Mouse (Mus musculus) hindbrain, embryonic 14.5 days (tissue): ENCODE results near the gene Vmn1r43. TPM values are rescaled to one million over a fixed set of nuclear protein-coding genes. Genes with fewer than 3 reads are reported as not detected.
"Not testable (repeated sequence)": the region's sequence is repeated elsewhere in the genome, so short reads cannot be mapped to it uniquely, and the experiment has no call there.

Source experiments
- ATAC-seq: fragments of 200-750 bp; cut with Nextera tagmentation; 2 replicates; pipeline ENCODE4 v1.8.0; 2017; ENCODE audit warnings: moderate number of reproducible peaks, mild to moderate bottlenecking, moderate TSS enrichment, moderate library complexity; ENCODE audit not compliant: low FRiP score
- DNase-seq: peaks from one replicate; pipeline ENCODE4 v3.0.0-alpha.2; 2015; ENCODE audit warnings: low spot score
- H3K27ac ChIP-seq: fragments of 300-500 bp; sonication (generic); 2 replicates; pipeline ENCODE4 v1.5.1; 2014; ENCODE audit warnings: mild to moderate bottlenecking, moderate library complexity
- H3K27me3 ChIP-seq: fragments of 300-500 bp; sonication (generic); 2 replicates; pipeline ENCODE4 v1.6.1; 2014; ENCODE audit warnings: mild to moderate bottlenecking, low read length, mixed read lengths; ENCODE audit not compliant: control insufficient read depth, insufficient read depth
- H3K36me3 ChIP-seq: fragments of 300-500 bp; sonication (generic); replicated peaks from 2 replicates; pipeline ENCODE4 v1.6.1; 2014; ENCODE audit not compliant: control insufficient read depth, insufficient read depth
- H3K4me1 ChIP-seq: fragments of 300-500 bp; sonication (generic); replicated peaks from 2 replicates; pipeline ENCODE4 v1.6.1; 2014; ENCODE audit warnings: antibody characterized with exemption, low read length, mixed read lengths; ENCODE audit not compliant: control insufficient read depth, insufficient read depth
- H3K4me2 ChIP-seq: fragments of 300-500 bp; sonication (generic); replicated peaks from 2 replicates; pipeline ENCODE4 v1.6.1; 2014; ENCODE audit warnings: mild to moderate bottlenecking, moderate library complexity
- H3K4me3 ChIP-seq: fragments of 300-500 bp; sonication (generic); replicated peaks from 2 replicates; pipeline ENCODE4 v1.5.1; 2014; ENCODE audit warnings: mild to moderate bottlenecking, low read length
- H3K9ac ChIP-seq: fragments of 300-500 bp; sonication (generic); 2 replicates; pipeline ENCODE4 v1.6.1; 2014
- H3K9me3 ChIP-seq: fragments of 300-500 bp; sonication (generic); 2 replicates; pipeline ENCODE4 v1.6.1; 2016; ENCODE audit warnings: low read length; ENCODE audit not compliant: control insufficient read depth
- WGBS: fragments of 180-500 bp; shearing (Covaris S2); extraction: QIAGEN DNeasy Blood & Tissue Kit; methylation state at CpG from one replicate; pipeline ENCODE4 v1.1.7; 2014; 5-methylcytosine and 5-hydroxymethylcytosine counted together
- polyA plus RNA-seq: library from polyadenylated mRNA; unstranded; fragments of >200 nt; fragmentation: Nextera tagmentation; extraction: Ambion mirVana; gene quantifications from 2 replicates; pipeline ENCODE4 v1.2.1, GENCODE M21; 2014

Vmn1r43 gene
- polyA plus RNA-seq: not detected in 2 replicates

GRCm38 (mm10) chr6:89876313-89876712 lies at the start of gene Vmn1r43, which contains the start of gene Vmn1r42:
TSS of gene Vmn1r43 (minus strand) at chr6:89876413.
TSS of gene Vmn1r42 (minus strand) at chr6:89876413.
- H3K9ac ChIP-seq, H3K4me2 ChIP-seq, ATAC-seq: not testable (repeated sequence)

GRCm38 (mm10) chr6:89883812-89884211 lies 7.6 kb upstream of the Vmn1r43 start:
- ATAC-seq (no peak), DNase-seq (no peak)
- H3K9ac ChIP-seq: no peak overlapping the region
- H3K4me2 ChIP-seq: no peak overlapping the region
- WGBS: 52% methylated on average over 2 of the region's 2 CpGs
- no peak overlapping the region for H3K27ac ChIP-seq
- no peak overlapping the region for H3K4me3 ChIP-seq
- peaks cover 5% of the 10 kb centered on the region; the same call in 1 of the 2 replicates for H3K9me3 ChIP-seq
- no peaks in the 10 kb centered on the region for H3K27me3 ChIP-seq
- H3K4me1 ChIP-seq: no peaks in the 10 kb centered on the region
- H3K36me3 ChIP-seq: no peaks in the 10 kb centered on the region

More at GRCm38 (mm10) chr6:89876313-89876712, at the start of gene Vmn1r43, which contains the start of gene Vmn1r42:
- H3K27ac ChIP-seq, H3K9me3 ChIP-seq, DNase-seq, H3K36me3 ChIP-seq, H3K27me3 ChIP-seq, H3K4me1 ChIP-seq, H3K4me3 ChIP-seq: not testable (repeated sequence)
- WGBS: 82% methylated on average over 3 of the region's 3 CpGs

GRCm38 (mm10) chr6:89883360-89883759 lies 7.1 kb upstream of the Vmn1r43 start, which contains the start of gene Vmn1r44:
TSS of gene Vmn1r44 (plus strand) at chr6:89883660.
- ATAC-seq (no peak), DNase-seq (no peak)
- no peak within 1 kb of the TSS for H3K27ac ChIP-seq
- no peaks in the 10 kb centered on the region for H3K4me1 ChIP-seq
- H3K36me3 ChIP-seq: no peaks in the 10 kb centered on the region
- H3K9ac ChIP-seq: no peak within 1 kb of the TSS
- H3K9me3 ChIP-seq: peaks cover 5% of the 10 kb centered on the region; the same call in 1 of the 2 replicates
- no peaks in the 10 kb centered on the region for H3K27me3 ChIP-seq
- no peak within 1 kb of the TSS for H3K4me3 ChIP-seq
- 85% methylated on average over 1 of the region's 1 CpGs for WGBS
- no peak within 1 kb of the TSS for H3K4me2 ChIP-seq

GRCm38 (mm10) chr6:89880867-89881266 lies 4.7 kb upstream of the Vmn1r43 start:
- Histone ChIP-seq H3K27ac (no peak overlapping the region), H3K27me3 (no peaks in the 10 kb centered on the region)

GRCm38 (mm10) chr6:89876963-89877362 lies 750 bp upstream of the Vmn1r43 start:
- no peaks in the 10 kb centered on the region for H3K4me1 ChIP-seq
- 81% methylated on average over 2 of the region's 2 CpGs for WGBS

More at GRCm38 (mm10) chr6:89880867-89881266, 4.7 kb upstream of the Vmn1r43 start:
- H3K4me3 ChIP-seq: no peak overlapping the region
- no peak overlapping the region for H3K9ac ChIP-seq
- DNase-seq (no peak), ATAC-seq (no peak)
- no peaks in the 10 kb centered on the region for H3K4me1 ChIP-seq
- H3K4me2 ChIP-seq: no peak overlapping the region
- peaks cover 9% of the 10 kb centered on the region for H3K9me3 ChIP-seq
- no peaks in the 10 kb centered on the region for H3K36me3 ChIP-seq

GRCm38 (mm10) chr6:89867976-89868375 lies 8.2 kb downstream of the Vmn1r43 start:
- H3K9ac ChIP-seq: no peak overlapping the region
- H3K27ac ChIP-seq: no peak overlapping the region
- peaks cover 35% of the 10 kb centered on the region for H3K9me3 ChIP-seq
- no peak for ATAC-seq
- no peak for DNase-seq
- H3K4me3 ChIP-seq: no peak overlapping the region
- H3K4me2 ChIP-seq: no peak overlapping the region
- no peaks in the 10 kb centered on the region for H3K27me3 ChIP-seq
- H3K36me3 ChIP-seq: no peaks in the 10 kb centered on the region
- H3K4me1 ChIP-seq: no peaks in the 10 kb centered on the region
- WGBS: 91% methylated on average over 2 of the region's 2 CpGs

More at GRCm38 (mm10) chr6:89876963-89877362, 750 bp upstream of the Vmn1r43 start:
- Histone ChIP-seq H3K4me3 (no peak overlapping the region), H3K27ac (no peak overlapping the region), H3K4me2 (no peak overlapping the region), H3K9ac (no peak overlapping the region), H3K36me3 (no peaks in the 10 kb centered on the region), H3K27me3 (no peaks in the 10 kb centered on the region), H3K9me3 (peaks cover 9% of the 10 kb centered on the region)
- no peak for ATAC-seq
- DNase-seq: no peak

- peaks cover 40% of the 10 kb centered on the region for H3K9me3 ChIP-seq
- H3K4me1 ChIP-seq: no peaks in the 10 kb centered on the region
- ATAC-seq (no peak), DNase-seq (no peak)
- no peak overlapping the region for H3K27ac ChIP-seq
- H3K9ac ChIP-seq: no peak overlapping the region
- H3K27me3 ChIP-seq: no peaks in the 10 kb centered on the region
- no peak overlapping the region for H3K4me3 ChIP-seq
- H3K36me3 ChIP-seq: no peaks in the 10 kb centered on the region
- 93% methylated on average over 2 of the region's 2 CpGs for WGBS
- no peak overlapping the region for H3K4me2 ChIP-seq
These were observed 8.9 kb downstream of the Vmn1r43 start for GRCm38 (mm10) chr6:89867276-89867675.

- Histone ChIP-seq H3K4me2 (no peak overlapping the region), H3K27ac (no peak overlapping the region), H3K9me3 (peaks cover 44% of the 10 kb centered on the region), H3K9ac (no peak overlapping the region), H3K36me3 (no peaks in the 10 kb centered on the region), H3K4me3 (no peak overlapping the region), H3K27me3 (no peaks in the 10 kb centered on the region), H3K4me1 (no peaks in the 10 kb centered on the region)
- DNase-seq: no peak
- WGBS: 77% methylated on average over 4 of the region's 4 CpGs
- no peak for ATAC-seq
These were observed 12.4 kb downstream of the Vmn1r43 start for GRCm38 (mm10) chr6:89863792-89864191.

- H3K4me1 ChIP-seq: no peaks in the 10 kb centered on the region
- no peak overlapping the region for H3K9ac ChIP-seq
- no peaks in the 10 kb centered on the region for H3K27me3 ChIP-seq
- H3K27ac ChIP-seq: no peak overlapping the region
- peaks cover 24% of the 10 kb centered on the region for H3K9me3 ChIP-seq
- WGBS: 91% methylated on average over 2 of the region's 2 CpGs
- H3K4me3 ChIP-seq: no peak overlapping the region
- DNase-seq (no peak), ATAC-seq (no peak)
- no peaks in the 10 kb centered on the region for H3K36me3 ChIP-seq
- H3K4me2 ChIP-seq: no peak overlapping the region
These were observed 16.4 kb downstream of the Vmn1r43 start for GRCm38 (mm10) chr6:89859839-89860238.

- H3K4me2 ChIP-seq: no peak overlapping the region
- H3K4me3 ChIP-seq: no peak overlapping the region
- no peaks in the 10 kb centered on the region for H3K4me1 ChIP-seq
- DNase-seq (no peak), ATAC-seq (no peak)
- H3K27ac ChIP-seq: no peak overlapping the region
- no peak overlapping the region for H3K9ac ChIP-seq
- peaks cover 4% of the 10 kb centered on the region; the same call in 1 of the 2 replicates for H3K9me3 ChIP-seq
- no peaks in the 10 kb centered on the region for H3K27me3 ChIP-seq
- H3K36me3 ChIP-seq: no peaks in the 10 kb centered on the region
- 79% methylated on average over 3 of the region's 3 CpGs for WGBS
These were observed 18.7 kb downstream of the Vmn1r43 start for GRCm38 (mm10) chr6:89857552-89857951.
